Mouse (Mus musculus) E14TG2a.4 (cell line): Measurements from ENCODE around the gene Ankrd37.

Experiments
- CTCF ChIP-seq: conservative IDR thresholded peaks from 2 replicates; pipeline ENCODE4 v1.5.1; 2014; ENCODE audit warnings: low read length
- NANOG ChIP-seq: IDR thresholded peaks from 2 replicates; pipeline ENCODE4 v1.6.1; 2014; ENCODE audit warnings: borderline replicate concordance, low read length, mixed read lengths
- POU5F1 ChIP-seq: IDR thresholded peaks from 2 replicates; pipeline ENCODE4 v1.6.1; 2014; ENCODE audit warnings: low read length, borderline replicate concordance

DNA sequence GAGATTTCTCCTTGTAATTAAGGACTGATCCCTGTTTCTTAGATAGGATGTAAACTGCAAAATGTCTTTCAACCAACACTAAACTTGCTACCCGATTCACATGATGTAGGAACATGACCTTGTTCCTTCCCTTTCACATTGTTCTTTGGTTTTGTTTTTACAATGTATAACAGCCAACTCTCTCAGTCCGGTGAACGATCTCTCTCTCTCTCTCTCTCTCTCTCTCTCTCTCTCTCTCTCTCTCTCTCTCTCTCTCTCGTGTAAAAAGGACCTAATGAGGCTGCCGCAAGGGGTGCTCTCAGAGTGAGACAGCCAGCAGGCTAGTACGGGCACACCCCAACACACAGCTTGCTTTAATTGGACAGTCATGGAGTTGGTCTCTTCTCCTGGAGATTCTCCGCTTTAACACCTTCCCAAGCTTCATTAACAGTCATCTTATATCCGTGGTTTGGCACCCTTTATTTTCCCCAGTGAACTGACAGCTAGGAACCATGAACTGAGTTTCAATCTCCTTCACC is 31.5 kb downstream of the Ankrd37 start:
- no peak for TF ChIP-seq CTCF
- no peak for TF ChIP-seq POU5F1
- TF ChIP-seq NANOG: no peak
